Mouse (Mus musculus) liver, postnatal 0 days (tissue): ENCODE measurements at regions not wholly inside any gene's neighbourhood (a gene's known extent, or its start where the extent isn't known, plus 50 kb on each side); places are given as distances from the start of the nearest gene placed in this dataset.

Experiments
- CTCF ChIP-seq: sonication (generic); IDR thresholded peaks from 2 replicates; pipeline ENCODE4 v1.5.1; 2016; ENCODE audit warnings: antibody characterized with exemption, low read depth
- EP300 ChIP-seq: IDR thresholded peaks from 2 replicates; pipeline ENCODE4 v1.6.1; 2016; ENCODE audit warnings: antibody characterized with exemption, low read depth, mild to moderate bottlenecking

DNA sequence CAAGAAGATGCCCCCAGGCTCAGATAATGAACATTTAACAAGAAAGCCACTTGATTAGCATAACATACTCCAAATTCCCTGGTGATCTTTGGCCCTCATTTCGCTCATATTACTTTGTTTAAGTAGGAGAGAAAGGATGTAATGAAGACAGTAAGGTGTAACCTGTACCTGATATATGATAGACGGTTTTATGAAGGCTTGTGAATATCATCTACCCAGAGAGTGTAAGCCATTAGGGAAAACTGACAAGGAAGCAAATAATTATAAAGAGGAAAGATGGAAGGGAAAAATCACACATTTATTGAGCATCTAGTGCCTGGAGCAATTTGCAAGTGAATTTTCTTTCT is 2557.8 kb upstream of the Gm6569 start:
- TF ChIP-seq CTCF (no peak), EP300 (no peak)
